11 mouse cellular contexts compared by ENCODE assay signal in genomic region chr3:59257740-59258664, GRCm38 (mm10). TPM values are rescaled to one million over a fixed set of nuclear protein-coding genes. Genes with fewer than 3 reads are reported as not detected.
DNase-seq lines count a peak whose midpoint lies in the region; TF ChIP-seq lines count a peak whose summit lies in the region.
"Had no signal": no experiment of that assay in that cellular context is flagged by ENCODE, and none has a peak within 500 bp of the region (broad histone marks: within the 10 kb centered on the region; RNA-seq: fewer than 3 reads in every experiment).

No protein-coding gene starts in this region.

- TF ChIP-seq CTCF in spleen, adult 2 months (IDR thresholded peaks at IDR 0.05; ENCODE audit: extremely low read depth, insufficient read depth, insufficient read length, insufficient replicate concordance) = no peak

- H3K27ac ChIP-seq in spleen, adult 2 months (ENCODE audit: insufficient read depth, low read length) = peak overlapping the region; percentile 50

- DNase-seq in cerebellum, postnatal 10 days = peak; percentile 13 to 33
- no peak for DNase-seq in cerebellum, adult 9-10 months
- DNase-seq in right cerebral cortex, postnatal 25 days = peak; percentile 44
- no peak for DNase-seq in right cerebral cortex, postnatal 4 days
- DNase-seq in spleen, adult 2 months (ENCODE audit: low read depth in 1 of 2, low spot score in 2 of 2) = peak in 1 of 2 experiments; percentile 56
- no peak for DNase-seq in left cerebral cortex, adult 9 months (ENCODE audit: low spot score in 2 of 2)
- DNase-seq in adrenal gland, adult 18-20 months (ENCODE audit: low spot score in 2 of 2) = no peak
- DNase-seq in kidney, postnatal 10 days = no peak
- DNase-seq: kidney, adult 8-10 months; lung, adult 18-20 months had no signal

- H3K4me1 ChIP-seq in spleen, adult 2 months (ENCODE audit: control insufficient read depth, insufficient read depth, insufficient read length) = peaks cover 22% of the 10 kb centered on the region

- 25% methylated on average over 20 of the region's 20 CpGs for WGBS in spleen, adult 2 months

- TF ChIP-seq POLR2A in spleen, adult 2 months (IDR thresholded peaks at IDR 0.05; ENCODE audit: low read depth, low read length) = no peak

- H3K27me3 ChIP-seq in spleen, adult 2 months (ENCODE audit: control insufficient read depth, insufficient read depth, low read length) = no peaks in the 10 kb centered on the region

- peak overlapping the region; percentile 41; the same call in 1 of the 2 replicates for H3K4me3 ChIP-seq in spleen, adult 2 months (ENCODE audit: extremely low read depth, insufficient read depth, insufficient read length)

- H3K36me3 ChIP-seq in spleen, adult 2 months (ENCODE audit: control insufficient read depth, insufficient read depth, low read length) = no peaks in the 10 kb centered on the region

RNA-seq across cellular contexts. Expression of gene P2ry12, which starts 4.7 kb away (rescaled TPM):
- polyA plus RNA-seq in spleen, adult 2 months (2012; rRNA removed) = 12.3 and 18.6 TPM in 2 replicates
- total RNA-seq in adrenal gland, adult 18-20 months (2021) = 1 to 10 TPM; 1.9 to 2.4 TPM
- total RNA-seq: common myeloid progenitor, adult 5-6 weeks had no signal

RNA-seq across cellular contexts. Expression of gene P2ry13, which starts 47.3 kb away (rescaled TPM):
- 14.6 and 16.8 TPM in 2 replicates for polyA plus RNA-seq in spleen, adult 2 months (2012; rRNA removed)
- 1 to 10 TPM in 1 of 2 experiments, under 1 TPM in 1; 0.80 to 1.2 TPM for total RNA-seq in adrenal gland, adult 18-20 months (2021)

Comparison
In these comparisons a context has a peak if more than half of its experiments do, and no peak if none do; other contexts are left out.
1. DNase-seq: peak in cerebellum, postnatal 10 days (2 of 2) and right cerebral cortex, postnatal 25 days (single experiment); none in cerebellum, adult 9-10 months (single experiment), right cerebral cortex, postnatal 4 days (single experiment), left cerebral cortex, adult 9 months (0 of 2), adrenal gland, adult 18-20 months (0 of 2) and kidney, postnatal 10 days (single experiment).